Mouse (Mus musculus) liver, embryonic 14.5 days (tissue): ENCODE data around the gene Spin2d. TPM values are rescaled to one million over a fixed set of nuclear protein-coding genes. Genes with fewer than 3 reads are reported as not detected.

Experiments
- polyA plus RNA-seq, 2 experiments: library from polyadenylated mRNA; depleted of rRNA in 1 of 2; stranded (reverse) in 1 of 2; unstranded in 1 of 2; fragments of >200 nt; fragmentation: Nextera tagmentation in 1 of 2; extraction: Ambion mirVana in 1 of 2; gene quantifications; 2 replicates each; pipeline versions ENCODE4 v1.2.1 to v1.2.3; 2012 to 2014

Spin2d gene
- polyA plus RNA-seq, 2 experiments, result not detected

Other genes starting within 250 kb of the Spin2d start
- gene Zfp185, start 189.7 kb downstream of the Spin2d start, polyA plus RNA-seq (2012; rRNA removed), result 0.45 and 0.81 TPM in 2 replicates
- 1.6 and 1.7 TPM in 2 replicates for gene Zfp185, start 189.7 kb downstream of the Spin2d start, polyA plus RNA-seq (2014; fragmentation: Nextera tagmentation; extraction: Ambion mirVana)
- gene Pnma5, start 139.9 kb downstream of the Spin2d start, polyA plus RNA-seq (2012; rRNA removed), result not detected in 2 replicates
- gene Pnma5, start 139.9 kb downstream of the Spin2d start, polyA plus RNA-seq (2014; fragmentation: Nextera tagmentation; extraction: Ambion mirVana), result not detected in 2 replicates
- gene Pnma3, start 112.2 kb downstream of the Spin2d start, polyA plus RNA-seq (2012; rRNA removed), result not detected in 2 replicates
- not detected in 2 replicates for gene Pnma3, start 112.2 kb downstream of the Spin2d start, polyA plus RNA-seq (2014; fragmentation: Nextera tagmentation; extraction: Ambion mirVana)
- 0.23 and 1.0 TPM in 2 replicates for gene Xlr4a, start 94.5 kb downstream of the Spin2d start, polyA plus RNA-seq (2012; rRNA removed)
- gene Xlr4a, start 94.5 kb downstream of the Spin2d start, polyA plus RNA-seq (2014; fragmentation: Nextera tagmentation; extraction: Ambion mirVana), result 1.1 TPM in 2 replicates
- 1.5 and 1.8 TPM in 2 replicates for gene Xlr3a, start 79.9 kb downstream of the Spin2d start, polyA plus RNA-seq (2012; rRNA removed)
- gene Xlr3a, start 79.9 kb downstream of the Spin2d start, polyA plus RNA-seq (2014; fragmentation: Nextera tagmentation; extraction: Ambion mirVana), result 0.74 and 3.8 TPM in 2 replicates
- gene Gm14685, start 59.9 kb downstream of the Spin2d start, polyA plus RNA-seq (2012; rRNA removed), result 0.03 TPM in 2 replicates
- not detected in 2 replicates for gene Gm14685, start 59.9 kb downstream of the Spin2d start, polyA plus RNA-seq (2014; fragmentation: Nextera tagmentation; extraction: Ambion mirVana)
- not detected in 2 replicates for gene Xlr5b, start 28.2 kb downstream of the Spin2d start, polyA plus RNA-seq (2012; rRNA removed)
- gene Xlr5b, start 28.2 kb downstream of the Spin2d start, polyA plus RNA-seq (2014; fragmentation: Nextera tagmentation; extraction: Ambion mirVana), result not detected in 2 replicates
- gene DXBay18, start 27.5 kb downstream of the Spin2d start, polyA plus RNA-seq (2012; rRNA removed), result not detected in 2 replicates
- gene DXBay18, start 27.5 kb downstream of the Spin2d start, polyA plus RNA-seq (2014; fragmentation: Nextera tagmentation; extraction: Ambion mirVana), result not detected in 2 replicates
- 0.63 and 2.1 TPM in 2 replicates for gene Xlr3b, start 15.2 kb upstream of the Spin2d start, polyA plus RNA-seq (2012; rRNA removed)
- 1.7 and 2.0 TPM in 2 replicates for gene Xlr3b, start 15.2 kb upstream of the Spin2d start, polyA plus RNA-seq (2014; fragmentation: Nextera tagmentation; extraction: Ambion mirVana)
- gene Xlr4b, start 37.3 kb upstream of the Spin2d start, polyA plus RNA-seq (2012; rRNA removed), result 0.73 and 1.9 TPM in 2 replicates
- gene Xlr4b, start 37.3 kb upstream of the Spin2d start, polyA plus RNA-seq (2014; fragmentation: Nextera tagmentation; extraction: Ambion mirVana), result 1.2 and 2.9 TPM in 2 replicates
- gene F8a, start 51.3 kb upstream of the Spin2d start, polyA plus RNA-seq (2012; rRNA removed), result 1.5 and 1.9 TPM in 2 replicates
- gene F8a, start 51.3 kb upstream of the Spin2d start, polyA plus RNA-seq (2014; fragmentation: Nextera tagmentation; extraction: Ambion mirVana), result 2.4 and 2.9 TPM in 2 replicates
- gene Xlr4c, start 66.1 kb upstream of the Spin2d start, polyA plus RNA-seq (2012; rRNA removed), result 0.12 and 0.19 TPM in 2 replicates
- 0.20 and 0.49 TPM in 2 replicates for gene Xlr4c, start 66.1 kb upstream of the Spin2d start, polyA plus RNA-seq (2014; fragmentation: Nextera tagmentation; extraction: Ambion mirVana)
- not detected in 2 replicates for gene Xlr3c, start 88.4 kb upstream of the Spin2d start, polyA plus RNA-seq (2012; rRNA removed)
- not detected in 2 replicates for gene Xlr3c, start 88.4 kb upstream of the Spin2d start, polyA plus RNA-seq (2014; fragmentation: Nextera tagmentation; extraction: Ambion mirVana)
- not detected in 2 replicates for gene Xlr5a, start 116.0 kb upstream of the Spin2d start, polyA plus RNA-seq (2012; rRNA removed)
- not detected in 2 replicates for gene Xlr5a, start 116.0 kb upstream of the Spin2d start, polyA plus RNA-seq (2014; fragmentation: Nextera tagmentation; extraction: Ambion mirVana)
- gene Xlr5c, start 116.0 kb upstream of the Spin2d start, polyA plus RNA-seq (2012; rRNA removed), result not detected in 2 replicates
- gene Xlr5c, start 116.0 kb upstream of the Spin2d start, polyA plus RNA-seq (2014; fragmentation: Nextera tagmentation; extraction: Ambion mirVana), result not detected in 2 replicates
- not detected in 2 replicates for gene Gm45015, start 159.9 kb upstream of the Spin2d start, polyA plus RNA-seq (2012; rRNA removed)
- gene Gm45015, start 159.9 kb upstream of the Spin2d start, polyA plus RNA-seq (2014; fragmentation: Nextera tagmentation; extraction: Ambion mirVana), result not detected in 2 replicates
- gene Zfp275, start 165.6 kb upstream of the Spin2d start, polyA plus RNA-seq (2012; rRNA removed), result 2.5 and 3.1 TPM in 2 replicates
- 1.9 and 2.2 TPM in 2 replicates for gene Zfp275, start 165.6 kb upstream of the Spin2d start, polyA plus RNA-seq (2014; fragmentation: Nextera tagmentation; extraction: Ambion mirVana)
- gene Gm18336, start 221.7 kb upstream of the Spin2d start, polyA plus RNA-seq (2012; rRNA removed), result not detected in 2 replicates
- gene Gm18336, start 221.7 kb upstream of the Spin2d start, polyA plus RNA-seq (2014; fragmentation: Nextera tagmentation; extraction: Ambion mirVana), result not detected in 2 replicates
- 0.01 TPM in 2 replicates for gene Zfp92, start 234.1 kb upstream of the Spin2d start, polyA plus RNA-seq (2012; rRNA removed)
- gene Zfp92, start 234.1 kb upstream of the Spin2d start, polyA plus RNA-seq (2014; fragmentation: Nextera tagmentation; extraction: Ambion mirVana), result not detected in 2 replicates